Mouse (Mus musculus) heart, adult 2 months (tissue): Measurements from ENCODE around the gene 9330182O14Rik. TPM values are rescaled to one million over a fixed set of nuclear protein-coding genes. Genes with fewer than 3 reads are reported as not detected.

Experiments used
- DNase-seq, 2 experiments: peaks; one replicate each; pipeline ENCODE4 v3.0.0; 2021
- H3K27ac ChIP-seq: fragments of 200-600 bp; 2 replicates; pipeline ENCODE4 v1.8.1; 2022
- H3K27me3 ChIP-seq: fragments of 200-500 bp; 2 replicates; pipeline ENCODE4 v1.6.1; 2012; ENCODE audit warnings: mild to moderate bottlenecking, low read length, inconsistent platforms, mixed read lengths; ENCODE audit not compliant: control insufficient read depth, insufficient read depth
- H3K36me3 ChIP-seq: fragments of 200-500 bp; 2 replicates; pipeline ENCODE4 v1.6.1; 2012; ENCODE audit warnings: low read length, inconsistent platforms; ENCODE audit not compliant: control insufficient read depth, insufficient read depth
- H3K4me1 ChIP-seq: fragments of 200-500 bp; 2 replicates; pipeline ENCODE4 v1.6.1; 2011; ENCODE audit warnings: low read length; ENCODE audit not compliant: control insufficient read depth, insufficient read depth
- H3K4me3 ChIP-seq: fragments of 200-600 bp; 2 replicates; pipeline ENCODE4 v1.8.1; 2022
- H3K79me2 ChIP-seq: fragments of 200-500 bp; replicated peaks from 2 replicates; pipeline ENCODE4 v1.6.1; 2012; ENCODE audit warnings: mild to moderate bottlenecking, inconsistent platforms, low read length, moderate library complexity, mixed read lengths; ENCODE audit not compliant: control insufficient read depth, insufficient read depth
- H3K9ac ChIP-seq: fragments of 200-500 bp; 2 replicates; pipeline ENCODE4 v1.6.1; 2012; ENCODE audit warnings: low read depth, mild to moderate bottlenecking, control low read depth, inconsistent platforms, low read length, mixed read lengths
- CTCF ChIP-seq: fragments of 200-600 bp; IDR thresholded peaks from 2 replicates; pipeline ENCODE4 v1.8.1; 2022; ENCODE audit warnings: antibody characterized with exemption, mild to moderate bottlenecking, moderate library complexity
- EP300 ChIP-seq: fragments of 200-500 bp; IDR thresholded peaks from 2 replicates; pipeline ENCODE4 v1.6.1; 2011; ENCODE audit warnings: low read depth, low read length, control low read depth; ENCODE audit not compliant: insufficient read depth
- POLR2A ChIP-seq: fragments of 200-500 bp; IDR thresholded peaks from 2 replicates; pipeline ENCODE4 v1.6.1; 2011; ENCODE audit warnings: mild to moderate bottlenecking, low read depth, low read length, control low read depth; ENCODE audit not compliant: insufficient read depth
- WGBS: fragments of 180-500 bp; shearing (Covaris S2); methylation state at CpG from one replicate; pipeline ENCODE4 v1.1.7; 2018; 5-methylcytosine and 5-hydroxymethylcytosine counted together
- intact Hi-C: fragments of 180-260 bp; cut with DNase I; formaldehyde crosslinking; loops from one replicate; pipeline ENCODE4 v1.15.1; 2025
- polyA plus RNA-seq: library from polyadenylated mRNA; depleted of rRNA; stranded (reverse); fragments of >200 nt; gene quantifications from 2 replicates; pipeline ENCODE4 v1.2.3, GENCODE M21; 2012
- total RNA-seq, 2 experiments: library from RNA; stranded (reverse); gene quantifications; 2 replicates each; pipeline ENCODE4 v1.2.3; 2021

Gene 9330182O14Rik
- total and polyA plus RNA-seq, 3 experiments = not detected

- no peak overlapping the region for H3K4me3 ChIP-seq
- no peak overlapping the region for H3K27ac ChIP-seq
- intact Hi-C loops = no loop called here
- H3K27me3 ChIP-seq = peaks cover 2% of the 10 kb centered on the region; the same call in 1 of the 2 replicates
- H3K9ac ChIP-seq = no peak overlapping the region
- H3K36me3 ChIP-seq = no peaks in the 10 kb centered on the region
- 47% methylated on average over 9 of the region's 9 CpGs for WGBS
- peak; percentile 24 to 44 for DNase-seq
- H3K4me1 ChIP-seq = no peaks in the 10 kb centered on the region
- H3K79me2 ChIP-seq = no peaks in the 10 kb centered on the region
- TF ChIP-seq POLR2A = no peak
- peak; percentile 39; the same call in 1 of the 2 replicates for TF ChIP-seq EP300
- TF ChIP-seq CTCF = no peak
These were observed 9.8 kb upstream of the 9330182O14Rik start for GRCm38 (mm10) chr15:40124211-40124953.

GRCm38 (mm10) chr15:40129496-40129895 lies 4.7 kb upstream of the 9330182O14Rik start:
- intact Hi-C loops = no loop called here
- DNase-seq = no peak
- Histone ChIP-seq H3K79me2 (no peaks in the 10 kb centered on the region), H3K4me3 (no peak overlapping the region), H3K9ac (no peak overlapping the region), H3K4me1 (no peaks in the 10 kb centered on the region; the same call in 1 of the 2 replicates), H3K27me3 (no peaks in the 10 kb centered on the region), H3K36me3 (no peaks in the 10 kb centered on the region), H3K27ac (no peak overlapping the region)
- TF ChIP-seq CTCF = no peak
- 48% methylated on average over 5 of the region's 5 CpGs for WGBS

DNA sequence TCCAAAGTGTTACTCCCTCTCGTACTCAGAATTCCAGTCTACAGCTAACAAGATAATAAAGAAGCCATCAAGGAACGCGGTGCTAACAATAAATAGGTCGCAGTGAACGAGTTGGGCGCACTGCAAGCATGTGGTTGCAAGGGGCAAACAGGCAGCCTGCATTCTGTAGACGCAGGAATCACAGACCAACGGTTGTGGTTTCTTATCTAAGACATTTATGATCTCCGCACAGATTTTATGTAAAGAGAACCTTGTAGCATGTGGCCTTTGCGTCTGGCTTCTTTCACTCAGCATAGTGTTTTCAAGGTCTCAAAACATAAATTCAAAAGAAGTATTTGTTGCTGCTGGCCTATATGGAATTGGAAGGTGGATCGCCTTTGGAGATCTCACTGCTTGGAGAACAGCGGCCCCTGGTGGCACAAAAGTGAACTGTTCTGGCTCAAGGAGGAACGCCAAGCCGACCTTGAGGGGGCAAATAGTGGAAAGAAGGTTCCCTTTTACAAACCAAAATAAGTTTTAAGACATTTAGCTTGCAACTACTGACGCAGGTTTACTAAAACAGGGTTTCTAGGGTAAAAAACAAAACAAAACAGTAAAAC lies 3.2 kb upstream of the 9330182O14Rik start:
- peak; percentile 48 to 86 for DNase-seq
- no peak overlapping the region for H3K4me3 ChIP-seq
- intact Hi-C loops = loop anchor here (1.0 kb wide), 1 partner anchor 270 kb away; no protein-coding TSS in a partner anchor
- 0 out of 2 replicates have a peak, but pooled peaks have one; percentile 31 for TF ChIP-seq EP300
- peak; percentile 100; the same call in 1 of the 2 replicates for TF ChIP-seq CTCF
- no peak for TF ChIP-seq POLR2A
- no peak overlapping the region for H3K9ac ChIP-seq
- H3K27ac ChIP-seq = no peak overlapping the region
- H3K27me3 ChIP-seq = no peaks in the 10 kb centered on the region
- no peaks in the 10 kb centered on the region for H3K36me3 ChIP-seq
- H3K4me1 ChIP-seq = no peaks in the 10 kb centered on the region; the same call in 1 of the 2 replicates
- 17% methylated on average over 15 of the region's 15 CpGs for WGBS
- H3K79me2 ChIP-seq = no peaks in the 10 kb centered on the region

DNA sequence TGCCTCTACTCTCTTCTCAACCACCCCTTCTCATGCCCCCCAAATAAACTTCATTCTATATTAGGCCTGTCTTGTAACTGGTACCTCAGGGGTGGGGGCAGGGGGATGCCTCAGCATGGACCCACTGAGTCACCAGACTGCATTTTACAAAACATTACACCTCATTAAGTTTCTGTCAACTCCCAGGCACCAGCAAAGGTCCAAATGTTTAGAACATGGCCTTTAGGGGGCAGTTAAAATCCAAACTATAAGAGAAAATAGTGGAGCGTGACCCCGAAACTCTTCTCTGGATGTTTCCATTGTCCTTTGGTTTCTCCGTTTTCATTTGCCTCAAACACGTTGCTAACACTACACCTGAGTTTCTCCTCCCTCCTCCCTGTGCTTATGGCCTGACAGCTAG lies 1.8 kb upstream of the 9330182O14Rik start:
- Histone ChIP-seq H3K9ac (no peak overlapping the region), H3K27ac (no peak overlapping the region), H3K36me3 (no peaks in the 10 kb centered on the region), H3K4me3 (no peak overlapping the region), H3K27me3 (no peaks in the 10 kb centered on the region), H3K79me2 (no peaks in the 10 kb centered on the region), H3K4me1 (no peaks in the 10 kb centered on the region; the same call in 1 of the 2 replicates)
- TF ChIP-seq POLR2A (no peak), CTCF (no peak), EP300 (no peak)
- WGBS = 81% methylated on average over 4 of the region's 4 CpGs
- intact Hi-C loops = no loop called here
- no peak for DNase-seq

DNA sequence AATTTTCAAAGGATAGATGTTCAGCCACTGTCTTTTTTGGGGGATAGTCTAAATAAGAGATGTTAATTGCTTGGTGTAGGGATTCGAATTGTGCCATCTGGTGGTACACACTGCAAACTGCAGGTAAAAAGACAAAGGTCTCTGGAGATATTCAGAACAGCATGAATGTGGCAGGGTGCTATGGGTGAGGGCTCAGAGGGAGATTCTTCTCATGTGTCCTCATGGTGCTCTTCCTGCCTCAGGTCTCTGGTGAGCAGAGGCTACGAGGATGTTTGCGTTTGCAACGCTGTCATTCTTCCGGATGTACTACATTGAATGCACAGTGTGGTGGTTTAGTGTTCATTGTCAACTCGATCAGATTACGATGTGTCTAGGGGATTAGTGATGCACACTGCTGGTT lies 10.1 kb downstream of the 9330182O14Rik start:
- peak; percentile 87 for TF ChIP-seq CTCF
- no peak for TF ChIP-seq POLR2A
- no peaks in the 10 kb centered on the region for H3K4me1 ChIP-seq
- H3K36me3 ChIP-seq = no peaks in the 10 kb centered on the region
- H3K27me3 ChIP-seq = no peaks in the 10 kb centered on the region
- no peak for DNase-seq
- no peak overlapping the region for H3K4me3 ChIP-seq
- intact Hi-C loops = loop anchor here (5.0 kb wide), 1 partner anchor 782 kb away; no protein-coding TSS in a partner anchor
- H3K27ac ChIP-seq = no peak overlapping the region
- H3K9ac ChIP-seq = no peak overlapping the region
- WGBS = 46% methylated on average over 7 of the region's 7 CpGs
- H3K79me2 ChIP-seq = no peaks in the 10 kb centered on the region

GRCm38 (mm10) chr15:40157683-40158082 lies 23.5 kb downstream of the 9330182O14Rik start:
- DNase-seq = no peak
- intact Hi-C loops = no loop called here
- Histone ChIP-seq H3K27me3 (no peaks in the 10 kb centered on the region), H3K79me2 (no peaks in the 10 kb centered on the region), H3K4me3 (no peak overlapping the region), H3K9ac (no peak overlapping the region), H3K36me3 (no peaks in the 10 kb centered on the region), H3K27ac (no peak overlapping the region), H3K4me1 (no peaks in the 10 kb centered on the region)
- TF ChIP-seq POLR2A (no peak), CTCF (no peak), EP300 (no peak)
- WGBS = 81% methylated on average over 6 of the region's 6 CpGs
